Mouse (Mus musculus) embryonic facial prominence, embryonic 14.5 days (tissue): ENCODE data around the gene Tmem247. TPM values are rescaled to one million over a fixed set of nuclear protein-coding genes. Genes with fewer than 3 reads are reported as not detected.

Experiments
- ATAC-seq: fragments of 200-750 bp; cut with Nextera tagmentation; 2 replicates; pipeline ENCODE4 v1.8.0; 2017; ENCODE audit warnings: low read depth, moderate number of reproducible peaks, moderate TSS enrichment
- DNase-seq: peaks from one replicate; pipeline ENCODE4 v3.0.0-alpha.2; 2015; ENCODE audit warnings: low spot score
- H3K27ac ChIP-seq: fragments of 300-500 bp; sonication (generic); replicated peaks from 2 replicates; pipeline ENCODE4 v1.5.1; 2014; ENCODE audit warnings: low read depth, mild to moderate bottlenecking, low read length, moderate library complexity
- H3K27me3 ChIP-seq: fragments of 300-500 bp; sonication (generic); replicated peaks from 2 replicates; pipeline ENCODE4 v1.6.1; 2014; ENCODE audit warnings: low read length; ENCODE audit not compliant: control insufficient read depth, insufficient read depth
- H3K36me3 ChIP-seq: fragments of 300-500 bp; sonication (generic); 2 replicates; pipeline ENCODE4 v1.6.1; 2014; ENCODE audit warnings: low read length, mixed read lengths; ENCODE audit not compliant: control insufficient read depth, insufficient read depth
- H3K4me1 ChIP-seq: fragments of 300-500 bp; sonication (generic); 2 replicates; pipeline ENCODE4 v1.6.1; 2014; ENCODE audit warnings: antibody characterized with exemption, low read length; ENCODE audit not compliant: control insufficient read depth, insufficient read depth
- H3K4me2 ChIP-seq: fragments of 300-500 bp; sonication (generic); 2 replicates; pipeline ENCODE4 v1.6.1; 2014; ENCODE audit warnings: low read depth, mild to moderate bottlenecking, low read length, moderate library complexity, mixed read lengths
- H3K4me3 ChIP-seq: fragments of 300-500 bp; sonication (generic); 2 replicates; pipeline ENCODE4 v1.5.1; 2014; ENCODE audit warnings: low read depth, mild to moderate bottlenecking, low read length
- H3K9ac ChIP-seq: fragments of 300-500 bp; sonication (generic); 2 replicates; pipeline ENCODE4 v1.6.1; 2014; ENCODE audit warnings: low read depth, mild to moderate bottlenecking, low read length, moderate library complexity, mixed read lengths
- H3K9me3 ChIP-seq: fragments of 300-500 bp; sonication (generic); 2 replicates; pipeline ENCODE4 v1.6.1; 2016; ENCODE audit warnings: low read length; ENCODE audit not compliant: control insufficient read depth
- WGBS: fragments of 180-500 bp; shearing (Covaris S2); extraction: QIAGEN DNeasy Blood & Tissue Kit; methylation state at CpG from one replicate; pipeline ENCODE4 v1.1.7; 2014; 5-methylcytosine and 5-hydroxymethylcytosine counted together
- polyA plus RNA-seq: library from polyadenylated mRNA; unstranded; fragments of >200 nt; fragmentation: Nextera tagmentation; extraction: Ambion mirVana; gene quantifications from 2 replicates; pipeline ENCODE4 v1.2.1, GENCODE M21; 2014

Gene Tmem247
- polyA plus RNA-seq, result not detected in 2 replicates

DNA sequence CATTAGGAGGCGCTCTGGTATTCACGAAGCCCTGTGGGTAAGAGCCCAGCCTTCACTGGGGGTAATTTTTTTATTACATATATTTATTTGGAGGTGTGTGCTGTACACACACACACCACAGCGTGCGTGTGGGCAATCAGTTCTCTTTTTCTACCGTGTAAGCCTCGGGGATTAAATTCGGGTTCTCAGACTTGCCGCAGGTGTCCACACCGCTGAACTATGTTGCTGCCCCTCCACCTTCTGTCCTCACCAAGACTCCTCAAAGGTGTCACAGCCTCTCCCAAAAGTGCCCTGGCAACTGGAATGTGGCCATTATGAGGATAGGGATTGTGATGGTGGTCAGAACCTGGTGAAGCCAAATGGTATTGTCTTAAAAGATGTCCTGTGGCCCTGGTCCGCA lies at the start of gene Tmem247:
Tmem247 (plus strand) TSS at position 301 of the 400 bp plus-strand sequence.
- Histone ChIP-seq H3K4me3 (no peak within 1 kb of the TSS), H3K36me3 (no peaks in the 10 kb centered on the region), H3K9me3 (peaks cover 3% of the 10 kb centered on the region; the same call in 1 of the 2 replicates), H3K4me1 (no peaks in the 10 kb centered on the region), H3K27me3 (no peaks in the 10 kb centered on the region), H3K27ac (no peak within 1 kb of the TSS), H3K4me2 (no peak within 1 kb of the TSS), H3K9ac (no peak within 1 kb of the TSS)
- ATAC-seq (no peak), DNase-seq (no peak)
- 92% methylated on average over 10 of the region's 10 CpGs for WGBS

DNA sequence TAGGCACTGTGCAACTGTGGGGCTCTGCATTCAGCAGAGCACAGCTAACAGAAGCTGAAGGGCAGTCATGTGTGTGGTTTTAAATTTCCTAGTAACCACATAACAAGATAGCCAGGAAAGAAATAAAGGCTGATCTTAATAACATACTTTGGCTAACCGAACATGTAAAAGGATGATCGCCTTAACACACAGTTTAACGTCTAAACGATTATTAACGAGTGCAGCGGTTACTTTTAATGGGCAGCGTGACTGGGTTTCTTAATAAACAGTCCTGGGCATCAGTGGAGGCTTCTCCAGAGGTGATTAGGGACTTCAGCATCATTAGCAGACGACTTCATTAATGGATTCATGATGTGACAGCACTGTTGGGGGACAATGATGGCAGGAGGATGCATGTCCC lies 46.6 kb upstream of the Tmem247 start:
- 74% methylated on average over 8 of the region's 8 CpGs for WGBS
- DNase-seq (no peak), ATAC-seq (no peak)
- H3K4me2 ChIP-seq, result no peak overlapping the region
- H3K27me3 ChIP-seq, result no peaks in the 10 kb centered on the region
- no peaks in the 10 kb centered on the region for H3K9me3 ChIP-seq
- no peak overlapping the region for H3K27ac ChIP-seq
- no peaks in the 10 kb centered on the region for H3K4me1 ChIP-seq
- H3K4me3 ChIP-seq, result no peak overlapping the region
- no peak overlapping the region for H3K9ac ChIP-seq
- no peaks in the 10 kb centered on the region for H3K36me3 ChIP-seq

- ATAC-seq (no peak), DNase-seq (no peak)
- no peak overlapping the region for H3K4me2 ChIP-seq
- H3K27me3 ChIP-seq, result no peaks in the 10 kb centered on the region
- no peak overlapping the region for H3K27ac ChIP-seq
- H3K9ac ChIP-seq, result no peak overlapping the region
- H3K9me3 ChIP-seq, result no peaks in the 10 kb centered on the region
- H3K4me3 ChIP-seq, result no peak overlapping the region
- 50% methylated on average over 6 of the region's 6 CpGs for WGBS
- no peaks in the 10 kb centered on the region for H3K36me3 ChIP-seq
- no peaks in the 10 kb centered on the region for H3K4me1 ChIP-seq
These were observed 44.5 kb upstream of the Tmem247 start for GRCm38 (mm10) chr17:86872643-86873042.

- DNase-seq (no peak), ATAC-seq (no peak)
- Histone ChIP-seq H3K36me3 (no peaks in the 10 kb centered on the region), H3K27ac (no peak overlapping the region), H3K9ac (no peak overlapping the region), H3K4me1 (no peaks in the 10 kb centered on the region), H3K4me2 (no peak overlapping the region), H3K27me3 (no peaks in the 10 kb centered on the region), H3K9me3 (no peaks in the 10 kb centered on the region), H3K4me3 (no peak overlapping the region)
- WGBS, result 90% methylated on average over 9 of the region's 9 CpGs
These were observed 40.2 kb upstream of the Tmem247 start for GRCm38 (mm10) chr17:86876940-86877339.

DNA sequence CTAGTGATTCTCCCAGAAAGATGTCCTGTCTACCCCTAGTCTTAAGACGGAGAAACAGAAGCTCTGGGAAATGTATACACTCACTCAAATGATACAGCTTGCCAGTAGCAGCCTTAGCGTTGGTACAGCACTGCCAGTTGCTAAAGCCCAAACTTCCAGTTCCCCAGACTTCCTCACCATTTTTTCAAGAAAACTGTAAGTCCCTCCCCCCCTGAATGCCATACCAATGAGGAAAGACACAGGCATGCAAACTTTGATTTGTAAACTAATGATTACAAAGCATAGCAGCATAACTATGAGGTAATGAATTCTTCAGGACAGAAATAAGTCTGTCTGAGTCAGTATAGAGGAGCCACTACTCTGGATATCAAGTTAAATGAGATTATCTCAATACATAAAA lies 39.4 kb upstream of the Tmem247 start:
- Histone ChIP-seq H3K9me3 (no peaks in the 10 kb centered on the region), H3K36me3 (no peaks in the 10 kb centered on the region), H3K4me1 (no peaks in the 10 kb centered on the region), H3K4me2 (no peak overlapping the region), H3K27ac (no peak overlapping the region), H3K4me3 (no peak overlapping the region), H3K9ac (no peak overlapping the region), H3K27me3 (no peaks in the 10 kb centered on the region)
- ATAC-seq (no peak), DNase-seq (no peak)
- 75% methylated on average over 2 of the region's 2 CpGs for WGBS

GRCm38 (mm10) chr17:86880056-86880455 lies 37.1 kb upstream of the Tmem247 start:
- Histone ChIP-seq H3K27ac (no peak overlapping the region), H3K4me3 (no peak overlapping the region), H3K27me3 (no peaks in the 10 kb centered on the region), H3K36me3 (no peaks in the 10 kb centered on the region), H3K4me2 (no peak overlapping the region), H3K9ac (no peak overlapping the region), H3K4me1 (no peaks in the 10 kb centered on the region), H3K9me3 (no peaks in the 10 kb centered on the region)
- DNase-seq (no peak), ATAC-seq (no peak)
- WGBS, result 79% methylated on average over 10 of the region's 10 CpGs

GRCm38 (mm10) chr17:86880461-86881044 lies 36.6 kb upstream of the Tmem247 start:
- Histone ChIP-seq H3K9ac (no peak overlapping the region), H3K4me1 (no peaks in the 10 kb centered on the region), H3K27ac (no peak overlapping the region), H3K27me3 (no peaks in the 10 kb centered on the region), H3K36me3 (no peaks in the 10 kb centered on the region), H3K9me3 (no peaks in the 10 kb centered on the region), H3K4me2 (no peak overlapping the region), H3K4me3 (no peak overlapping the region)
- 87% methylated on average over 4 of the region's 4 CpGs for WGBS
- DNase-seq (no peak), ATAC-seq (no peak)

GRCm38 (mm10) chr17:86895191-86895590 lies 22.0 kb upstream of the Tmem247 start:
- WGBS, result 81% methylated on average over 4 of the region's 4 CpGs
- H3K9ac ChIP-seq, result no peak overlapping the region
- ATAC-seq, result no peak

GRCm38 (mm10) chr17:86897486-86898165 lies 19.5 kb upstream of the Tmem247 start:
- Histone ChIP-seq H3K4me3 (no peak overlapping the region), H3K27ac (no peak overlapping the region), H3K9ac (no peak overlapping the region), H3K27me3 (no peaks in the 10 kb centered on the region), H3K4me1 (no peaks in the 10 kb centered on the region), H3K36me3 (no peaks in the 10 kb centered on the region), H3K9me3 (no peaks in the 10 kb centered on the region), H3K4me2 (no peak overlapping the region)
- ATAC-seq (no peak), DNase-seq (no peak)
- WGBS, result 92% methylated on average over 6 of the region's 6 CpGs

More at GRCm38 (mm10) chr17:86895191-86895590, 22.0 kb upstream of the Tmem247 start:
- Histone ChIP-seq H3K9me3 (no peaks in the 10 kb centered on the region), H3K4me1 (no peaks in the 10 kb centered on the region), H3K27me3 (no peaks in the 10 kb centered on the region), H3K36me3 (no peaks in the 10 kb centered on the region), H3K4me3 (no peak overlapping the region), H3K27ac (no peak overlapping the region), H3K4me2 (no peak overlapping the region)
- no peak for DNase-seq
